In the genomic region with DNA sequence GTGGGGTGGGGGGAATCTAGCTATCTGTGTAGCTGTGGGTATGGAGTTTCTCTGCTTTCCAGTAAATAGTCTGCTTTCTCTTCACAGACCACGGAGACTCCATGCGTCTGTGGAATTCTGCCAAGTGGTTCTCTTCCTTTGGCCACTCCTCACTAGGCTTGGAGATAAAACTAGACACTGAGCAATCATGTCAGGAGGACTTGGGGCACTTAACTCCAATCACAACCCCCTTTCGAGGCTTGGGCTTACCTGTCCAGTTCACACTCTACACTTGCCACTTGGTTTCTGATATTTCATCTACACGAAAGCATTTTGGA, we compare ENCODE assay signal across 10 mouse cellular contexts.
DNase-seq lines count a peak whose midpoint lies in the region; ATAC-seq and TF ChIP-seq lines count a peak whose summit lies in the region.
"Had no signal": no experiment of that assay in that cellular context is flagged by ENCODE, and none has a peak within 500 bp of the region (broad histone marks: within the 10 kb centered on the region; RNA-seq: fewer than 3 reads in every experiment).

No protein-coding gene starts in this region.

- no peaks in the 10 kb centered on the region for H3K27me3 ChIP-seq in heart, embryonic 12.5 days (replicated peaks)
- no peaks in the 10 kb centered on the region for H3K27me3 ChIP-seq in lung, embryonic 14.5 days (ENCODE audit: insufficient read depth, low read length)
- H3K27me3 ChIP-seq in intestine, postnatal 0 days (replicated peaks; ENCODE audit: control insufficient read depth, insufficient read depth, low read length) = no peaks in the 10 kb centered on the region
- H3K27me3 ChIP-seq: CH12.LX, Patski had no signal

- no peaks in the 10 kb centered on the region for H3K36me3 ChIP-seq in heart, embryonic 12.5 days
- H3K36me3 ChIP-seq in lung, embryonic 14.5 days (ENCODE audit: insufficient read depth) = no peaks in the 10 kb centered on the region
- H3K36me3 ChIP-seq in intestine, postnatal 0 days (ENCODE audit: control insufficient read depth, insufficient read depth) = no peaks in the 10 kb centered on the region

- no peak overlapping the region for H3K9ac ChIP-seq in heart, embryonic 12.5 days
- no peak overlapping the region for H3K9ac ChIP-seq in lung, embryonic 14.5 days
- H3K9ac ChIP-seq in intestine, postnatal 0 days (ENCODE audit: low read depth, low read length) = no peak overlapping the region

- peak; percentile 39; the same call in 1 of the 2 replicates for ATAC-seq in heart, embryonic 12.5 days (ENCODE audit: insufficient number of reproducible peaks, low FRiP score)
- ATAC-seq in lung, embryonic 14.5 days (ENCODE audit: insufficient read depth) = no peak
- ATAC-seq in intestine, postnatal 0 days = no peak
- ATAC-seq: Patski had no signal

- 41% methylated on average over 4 of the region's 4 CpGs for WGBS in heart, embryonic 12.5 days
- WGBS in lung, embryonic 14.5 days = 27% methylated on average over 4 of the region's 4 CpGs
- 46% methylated on average over 4 of the region's 4 CpGs for WGBS in intestine, postnatal 0 days

- H3K4me3 ChIP-seq in heart, embryonic 12.5 days = no peak overlapping the region
- H3K4me3 ChIP-seq in lung, embryonic 14.5 days (ENCODE audit: low read depth, low read length) = no peak overlapping the region
- H3K4me3 ChIP-seq in intestine, postnatal 0 days (ENCODE audit: low read depth, low read length) = no peak overlapping the region

- DNase-seq in heart, adult 9 months (ENCODE audit: low spot score in 2 of 2) = no peak
- peak; percentile 82 for DNase-seq in lung, embryonic 14.5 days
- DNase-seq in lung, adult 18-20 months = no peak
- peak; percentile 17 for DNase-seq in heart, postnatal 4 days
- no peak for DNase-seq in thymus, postnatal 4 days
- DNase-seq: cerebellum, postnatal 36 days had no signal

- H3K27ac ChIP-seq in heart, embryonic 12.5 days (ENCODE audit: poor library complexity, severe bottlenecking) = no peak overlapping the region
- peak overlapping the region; percentile 61; the same call in 1 of the 2 replicates for H3K27ac ChIP-seq in lung, embryonic 14.5 days (ENCODE audit: low read depth)
- H3K27ac ChIP-seq in intestine, postnatal 0 days (ENCODE audit: low read depth, low read length) = no peak overlapping the region

- peak overlapping the region; percentile 43 for H3K4me2 ChIP-seq in heart, embryonic 12.5 days
- peak overlapping the region; percentile 50 for H3K4me2 ChIP-seq in lung, embryonic 14.5 days
- H3K4me2 ChIP-seq in intestine, postnatal 0 days (replicated peaks; ENCODE audit: low read depth) = peak overlapping the region; percentile 37; the same call in 1 of the 2 replicates

- H3K9me3 ChIP-seq in heart, embryonic 12.5 days (replicated peaks) = no peaks in the 10 kb centered on the region
- H3K9me3 ChIP-seq in lung, embryonic 14.5 days (ENCODE audit: low read depth, low read length) = no peaks in the 10 kb centered on the region
- no peaks in the 10 kb centered on the region for H3K9me3 ChIP-seq in intestine, postnatal 0 days (ENCODE audit: control insufficient read depth)

- H3K4me1 ChIP-seq in heart, embryonic 12.5 days (replicated peaks) = peaks cover 15% of the 10 kb centered on the region
- H3K4me1 ChIP-seq in lung, embryonic 14.5 days (ENCODE audit: insufficient read depth) = no peaks in the 10 kb centered on the region
- H3K4me1 ChIP-seq in intestine, postnatal 0 days (replicated peaks; ENCODE audit: control insufficient read depth, insufficient read depth, low read length) = no peaks in the 10 kb centered on the region

- no peak for TF ChIP-seq CTCF in lung, embryonic 14.5 days (IDR thresholded peaks at IDR 0.05; ENCODE audit: low read depth)
- no peak for TF ChIP-seq CTCF in intestine, postnatal 0 days (IDR thresholded peaks at IDR 0.05; ENCODE audit: low read depth)

Comparison
In these comparisons a context has a peak if more than half of its experiments do, and no peak if none do; other contexts are left out.
1. DNase-seq: peak in lung, embryonic 14.5 days (single experiment) and heart, postnatal 4 days (single experiment); none in heart, adult 9 months (0 of 2), lung, adult 18-20 months (0 of 2) and thymus, postnatal 4 days (single experiment).
2. Peak in every context shown above with its lines, with median percentiles within 50 percentile points of each other: H3K4me2 ChIP-seq.